Mouse (Mus musculus): ENCODE data around the gene Obox2. TPM values are rescaled to one million over a fixed set of nuclear protein-coding genes. Genes with fewer than 3 reads are reported as not detected.
"Not testable (repeated sequence)": the region's sequence is repeated elsewhere in the genome, so short reads cannot be mapped to it uniquely, and the experiment has no call there.

Obox2 gene
- polyA plus RNA-seq (2015; fragmentation: Nextera tagmentation; extraction: Ambion mirVana): not detected in 2 replicates

GRCm38 (mm10) chr7:15388421-15388998 is at the start of gene Obox2, which contains the start of gene Obox1:
Gene Obox2, plus strand, starts transcription at chr7:15388721.
Gene Obox1, plus strand, starts transcription at chr7:15388948.
- H3K36me3 ChIP-seq (ENCODE audit: control insufficient read depth, insufficient read depth, low read length); H3K4me1 ChIP-seq (replicated peaks; ENCODE audit: control insufficient read depth, insufficient read depth, low read length); H3K27ac ChIP-seq (ENCODE audit: low read length); H3K4me3 ChIP-seq (ENCODE audit: low read length); H3K4me2 ChIP-seq (ENCODE audit: low read depth, low read length); H3K27me3 ChIP-seq (ENCODE audit: control insufficient read depth, insufficient read depth, low read depth, low read length); H3K9ac ChIP-seq (ENCODE audit: low read length); ATAC-seq (ENCODE audit: low read depth); H3K9me3 ChIP-seq (ENCODE audit: control insufficient read depth, low read length): not testable (repeated sequence)
- no CpG with 5 or more reads among the region's 2 CpGs for WGBS

DNA sequence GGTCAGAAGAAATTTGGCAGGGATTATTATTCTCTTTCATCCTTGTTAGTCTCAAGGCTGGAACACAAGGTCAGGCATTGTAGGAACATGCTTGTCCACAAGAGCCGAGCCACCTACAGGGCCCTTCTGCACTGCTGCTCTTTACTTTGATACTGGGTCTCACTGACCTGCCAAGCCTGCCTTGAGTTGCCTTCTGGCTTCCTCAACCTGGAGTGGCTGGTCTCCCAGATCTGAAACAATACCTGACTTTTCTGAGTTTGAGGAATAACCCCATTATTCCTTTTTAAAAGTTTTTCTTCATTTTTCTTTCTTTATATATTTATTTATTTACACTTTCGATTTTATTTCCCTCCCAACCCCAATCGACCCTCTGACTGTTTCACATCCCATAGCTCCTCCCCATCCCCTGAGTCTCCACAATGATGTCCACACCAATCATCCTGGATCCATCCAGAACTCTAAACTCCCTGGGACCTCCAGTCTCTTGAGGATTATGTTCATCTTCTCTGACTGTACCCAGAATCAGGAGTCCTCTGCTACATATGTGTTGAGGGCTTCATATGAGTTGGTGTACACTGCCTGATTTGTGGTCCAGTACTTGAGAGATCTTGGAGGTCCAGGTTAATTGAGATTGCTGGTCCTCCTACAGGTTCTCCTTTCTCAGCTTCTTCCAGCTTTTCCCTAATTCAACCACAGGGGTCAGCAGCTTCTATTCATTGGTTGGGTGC is 10.8 kb downstream of the Obox2 start:
- H3K4me2 ChIP-seq (ENCODE audit: low read depth, low read length); H3K4me3 ChIP-seq (ENCODE audit: low read length); ATAC-seq (ENCODE audit: low read depth); H3K4me1 ChIP-seq (replicated peaks; ENCODE audit: control insufficient read depth, insufficient read depth, low read length); H3K36me3 ChIP-seq (ENCODE audit: control insufficient read depth, insufficient read depth, low read length); H3K9ac ChIP-seq (ENCODE audit: low read length); H3K9me3 ChIP-seq (ENCODE audit: control insufficient read depth, low read length); H3K27me3 ChIP-seq (ENCODE audit: control insufficient read depth, insufficient read depth, low read depth, low read length); H3K27ac ChIP-seq (ENCODE audit: low read length): not testable (repeated sequence)
- WGBS: 64% methylated on average over 3 of the region's 3 CpGs

DNA sequence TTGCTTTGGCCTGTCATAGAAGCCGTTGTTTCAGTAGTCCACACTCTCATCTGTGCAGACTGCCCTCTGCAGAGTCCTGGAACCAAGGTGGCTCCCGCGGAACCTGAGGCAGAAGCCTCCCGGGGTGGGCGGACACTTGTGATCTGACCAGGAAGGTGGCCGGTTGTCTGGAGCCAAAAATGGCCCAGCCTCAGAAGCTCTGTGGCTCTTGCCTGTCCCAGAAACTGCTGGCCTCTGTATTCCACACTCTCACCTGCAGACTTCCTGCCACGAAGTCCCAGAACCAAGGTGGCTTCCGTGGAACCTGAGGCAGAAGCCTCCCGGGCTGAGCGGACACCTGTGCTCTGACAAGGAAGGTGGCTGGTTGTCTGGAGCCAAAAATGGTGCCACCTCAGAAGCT is 18.3 kb downstream of the Obox2 start:
- not testable (repeated sequence) for H3K4me2 ChIP-seq (ENCODE audit: low read depth, low read length); H3K9ac ChIP-seq (ENCODE audit: low read length); H3K4me3 ChIP-seq (ENCODE audit: low read length); H3K9me3 ChIP-seq (ENCODE audit: control insufficient read depth, low read length); H3K27me3 ChIP-seq (ENCODE audit: control insufficient read depth, insufficient read depth, low read depth, low read length); H3K4me1 ChIP-seq (replicated peaks; ENCODE audit: control insufficient read depth, insufficient read depth, low read length); H3K27ac ChIP-seq (ENCODE audit: low read length); H3K36me3 ChIP-seq (ENCODE audit: control insufficient read depth, insufficient read depth, low read length); ATAC-seq (ENCODE audit: low read depth)
- WGBS: 84% methylated on average over 10 of the region's 10 CpGs

- H3K9me3 ChIP-seq (ENCODE audit: control insufficient read depth, low read length); H3K27ac ChIP-seq (ENCODE audit: low read length); H3K27me3 ChIP-seq (ENCODE audit: control insufficient read depth, insufficient read depth, low read depth, low read length); H3K36me3 ChIP-seq (ENCODE audit: control insufficient read depth, insufficient read depth, low read length); H3K9ac ChIP-seq (ENCODE audit: low read length); H3K4me1 ChIP-seq (replicated peaks; ENCODE audit: control insufficient read depth, insufficient read depth, low read length); H3K4me2 ChIP-seq (ENCODE audit: low read depth, low read length); H3K4me3 ChIP-seq (ENCODE audit: low read length); ATAC-seq (ENCODE audit: low read depth): not testable (repeated sequence)
- WGBS: 81% methylated on average over 8 of the region's 9 CpGs
These were observed 29.5 kb downstream of the Obox2 start for GRCm38 (mm10) chr7:15418046-15418445.

DNA sequence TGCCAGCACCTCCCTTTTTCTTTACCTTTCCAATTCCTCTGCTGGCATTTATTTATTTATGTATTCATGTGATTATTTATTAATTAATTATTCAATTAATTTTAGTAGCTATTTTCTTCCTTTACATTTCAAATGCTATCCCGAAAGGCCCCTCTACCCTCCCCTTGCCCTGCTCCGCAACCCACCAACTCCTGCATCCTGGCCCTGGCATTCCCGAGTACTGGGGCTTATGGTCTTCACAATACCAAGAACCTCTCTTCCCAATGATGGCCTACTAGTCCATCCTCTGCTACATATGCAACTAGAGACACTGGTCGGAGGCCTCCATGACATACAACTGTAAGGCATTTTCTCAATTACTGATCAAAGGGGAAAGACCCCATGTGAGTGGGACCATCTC is 37.0 kb downstream of the Obox2 start:
- WGBS: 70% methylated on average over 3 of the region's 4 CpGs
- H3K27ac ChIP-seq (ENCODE audit: low read length); H3K36me3 ChIP-seq (ENCODE audit: control insufficient read depth, insufficient read depth, low read length); H3K9me3 ChIP-seq (ENCODE audit: control insufficient read depth, low read length); H3K9ac ChIP-seq (ENCODE audit: low read length); ATAC-seq (ENCODE audit: low read depth); H3K27me3 ChIP-seq (ENCODE audit: control insufficient read depth, insufficient read depth, low read depth, low read length); H3K4me3 ChIP-seq (ENCODE audit: low read length); H3K4me1 ChIP-seq (replicated peaks; ENCODE audit: control insufficient read depth, insufficient read depth, low read length); H3K4me2 ChIP-seq (ENCODE audit: low read depth, low read length): not testable (repeated sequence)

Other genes with a start within 250 kb of the Obox2 start
- not detected in 2 replicates for gene Obox1, start 227 bp downstream of the Obox2 start, polyA plus RNA-seq (2015; fragmentation: Nextera tagmentation; extraction: Ambion mirVana)

All from lung, embryonic 16.5 days (tissue).